Mouse (Mus musculus) heart, adult 2 months (tissue): ENCODE measurements around the gene Gm28053. TPM values are rescaled to one million over a fixed set of nuclear protein-coding genes. Genes with fewer than 3 reads are reported as not detected.

Experiments used
- DNase-seq, 2 experiments: peaks; one replicate each; pipeline ENCODE4 v3.0.0; 2021
- H3K27ac ChIP-seq: fragments of 200-600 bp; 2 replicates; pipeline ENCODE4 v1.8.1; 2022
- H3K27me3 ChIP-seq: fragments of 200-500 bp; 2 replicates; pipeline ENCODE4 v1.6.1; 2012; ENCODE audit warnings: mild to moderate bottlenecking, low read length, inconsistent platforms, mixed read lengths; ENCODE audit not compliant: control insufficient read depth, insufficient read depth
- H3K36me3 ChIP-seq: fragments of 200-500 bp; 2 replicates; pipeline ENCODE4 v1.6.1; 2012; ENCODE audit warnings: low read length, inconsistent platforms; ENCODE audit not compliant: control insufficient read depth, insufficient read depth
- H3K4me1 ChIP-seq: fragments of 200-500 bp; 2 replicates; pipeline ENCODE4 v1.6.1; 2011; ENCODE audit warnings: low read length; ENCODE audit not compliant: control insufficient read depth, insufficient read depth
- H3K4me3 ChIP-seq: fragments of 200-600 bp; 2 replicates; pipeline ENCODE4 v1.8.1; 2022
- H3K79me2 ChIP-seq: fragments of 200-500 bp; replicated peaks from 2 replicates; pipeline ENCODE4 v1.6.1; 2012; ENCODE audit warnings: mild to moderate bottlenecking, inconsistent platforms, low read length, moderate library complexity, mixed read lengths; ENCODE audit not compliant: control insufficient read depth, insufficient read depth
- H3K9ac ChIP-seq: fragments of 200-500 bp; 2 replicates; pipeline ENCODE4 v1.6.1; 2012; ENCODE audit warnings: low read depth, mild to moderate bottlenecking, control low read depth, inconsistent platforms, low read length, mixed read lengths
- CTCF ChIP-seq: fragments of 200-600 bp; IDR thresholded peaks from 2 replicates; pipeline ENCODE4 v1.8.1; 2022; ENCODE audit warnings: antibody characterized with exemption, mild to moderate bottlenecking, moderate library complexity
- EP300 ChIP-seq: fragments of 200-500 bp; IDR thresholded peaks from 2 replicates; pipeline ENCODE4 v1.6.1; 2011; ENCODE audit warnings: low read depth, low read length, control low read depth; ENCODE audit not compliant: insufficient read depth
- POLR2A ChIP-seq: fragments of 200-500 bp; IDR thresholded peaks from 2 replicates; pipeline ENCODE4 v1.6.1; 2011; ENCODE audit warnings: mild to moderate bottlenecking, low read depth, low read length, control low read depth; ENCODE audit not compliant: insufficient read depth
- WGBS: fragments of 180-500 bp; shearing (Covaris S2); methylation state at CpG from one replicate; pipeline ENCODE4 v1.1.7; 2018; 5-methylcytosine and 5-hydroxymethylcytosine counted together
- intact Hi-C: fragments of 180-260 bp; cut with DNase I; formaldehyde crosslinking; loops from one replicate; pipeline ENCODE4 v1.15.1; 2025
- polyA plus RNA-seq: library from polyadenylated mRNA; depleted of rRNA; stranded (reverse); fragments of >200 nt; gene quantifications from 2 replicates; pipeline ENCODE4 v1.2.3, GENCODE M21; 2012
- total RNA-seq, 2 experiments: library from RNA; stranded (reverse); gene quantifications; 2 replicates each; pipeline ENCODE4 v1.2.3; 2021

The Gm28053 gene
- total and polyA plus RNA-seq, 3 experiments = 3.4 to 5.6 TPM; not detected in 1

DNA sequence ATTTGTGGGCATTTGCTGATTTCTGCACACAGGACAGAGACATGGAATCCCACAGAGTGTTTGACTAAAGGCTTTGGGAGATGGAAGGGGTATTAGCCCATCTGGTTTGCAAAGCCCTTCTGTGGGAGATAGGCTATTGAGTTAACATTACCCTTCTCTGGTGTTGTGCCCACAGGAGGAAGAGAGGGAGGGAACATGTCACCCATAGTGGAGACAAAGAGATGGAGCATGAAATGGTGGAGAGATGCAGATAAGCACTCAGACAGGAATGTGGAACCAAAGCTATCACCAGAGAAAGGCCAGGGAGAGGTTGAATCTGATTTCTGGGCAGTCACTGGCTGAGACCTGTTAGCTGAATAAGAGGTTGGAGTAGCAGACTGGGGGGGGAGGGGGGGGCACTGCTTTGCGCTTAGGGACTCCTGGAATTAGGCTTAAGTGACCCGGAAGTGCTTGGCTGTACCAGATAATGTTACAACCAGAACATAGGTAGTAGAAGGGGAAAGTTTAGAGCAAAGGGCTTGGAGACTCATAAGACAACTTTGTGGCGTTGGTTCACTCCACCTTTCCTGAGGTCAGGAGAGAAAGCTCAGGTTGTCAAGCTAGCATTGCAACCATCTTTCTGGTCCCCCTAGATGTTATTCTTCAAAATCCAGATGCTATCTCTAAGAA, 22.2 kb downstream of the Gm28053 start:
- Histone ChIP-seq H3K4me3 (peak overlapping the region; percentile 73), H3K9ac (peak overlapping the region; percentile 26), H3K36me3 (peaks cover 4% of the 10 kb centered on the region; the same call in 1 of the 2 replicates), H3K27me3 (no peaks in the 10 kb centered on the region; the same call in 1 of the 2 replicates), H3K27ac (peak overlapping the region; percentile 94), H3K4me1 (peaks cover 3% of the 10 kb centered on the region), H3K79me2 (peaks cover 2% of the 10 kb centered on the region; the same call in 1 of the 2 replicates)
- DNase-seq = no peak
- 32% methylated on average over 3 of the region's 3 CpGs for WGBS
- intact Hi-C loops = no loop called here
- TF ChIP-seq EP300 (no peak), POLR2A (no peak), CTCF (no peak)

DNA sequence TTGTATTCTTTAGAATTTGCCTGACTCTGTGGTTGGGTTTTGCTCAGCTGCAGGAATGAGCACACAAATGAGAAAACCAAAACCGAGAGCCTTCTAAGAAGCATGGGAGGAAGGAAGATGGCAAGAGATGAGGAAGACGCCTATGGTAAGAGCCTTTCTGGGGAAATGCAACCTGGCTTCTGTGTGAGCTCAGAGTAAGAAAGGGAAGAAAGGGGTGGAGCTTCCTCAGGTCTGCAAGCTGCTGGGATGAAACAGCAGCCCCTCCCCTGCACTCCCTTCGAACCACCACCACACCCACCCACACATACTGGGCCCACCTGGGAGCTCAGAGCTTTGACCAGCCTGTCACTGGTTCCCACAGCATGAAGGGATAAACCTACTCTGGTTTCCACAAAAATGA, 22.9 kb downstream of the Gm28053 start:
- no peaks in the 10 kb centered on the region; the same call in 1 of the 2 replicates for H3K27me3 ChIP-seq
- peak overlapping the region; percentile 66 for H3K27ac ChIP-seq

DNA sequence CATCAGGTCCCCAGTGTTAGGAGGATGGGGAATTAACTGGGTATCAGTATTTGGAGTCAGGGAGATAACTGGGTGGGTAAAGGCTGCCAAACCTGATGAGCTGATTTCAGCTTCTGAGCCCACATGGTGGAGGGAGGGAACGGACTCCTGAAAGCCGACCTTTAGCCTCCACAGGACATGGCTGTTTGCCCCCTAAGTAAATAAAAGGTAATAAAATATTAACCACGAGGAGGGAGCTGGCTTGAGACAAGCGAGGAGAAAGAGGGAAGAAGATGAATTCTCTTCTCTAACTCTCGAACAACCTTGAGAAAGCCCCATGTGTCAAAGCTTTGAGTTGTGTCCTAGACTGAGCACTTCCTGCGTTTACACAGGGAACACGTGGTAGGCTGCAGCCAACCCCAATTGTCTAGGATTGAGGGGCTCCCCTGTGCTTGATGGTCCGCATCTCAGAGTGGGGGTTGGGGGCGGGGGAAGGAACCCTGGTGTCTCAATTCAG, 23.4 kb downstream of the Gm28053 start:
- TF ChIP-seq POLR2A (no peak), EP300 (no peak), CTCF (no peak)
- H3K9ac ChIP-seq = no peak overlapping the region
- peaks cover 2% of the 10 kb centered on the region; the same call in 1 of the 2 replicates for H3K79me2 ChIP-seq
- peaks cover 4% of the 10 kb centered on the region; the same call in 1 of the 2 replicates for H3K36me3 ChIP-seq
- peaks cover 3% of the 10 kb centered on the region for H3K4me1 ChIP-seq
- 30% methylated on average over 9 of the region's 9 CpGs for WGBS
- no peak for DNase-seq
- no peak overlapping the region; the same call in 1 of the 2 replicates for H3K4me3 ChIP-seq
- intact Hi-C loops = no loop called here
- H3K27me3 ChIP-seq = no peaks in the 10 kb centered on the region; the same call in 1 of the 2 replicates
- peak overlapping the region; percentile 66 for H3K27ac ChIP-seq

More for the DNA sequence above, 22.9 kb downstream of the Gm28053 start:
- TF ChIP-seq CTCF = no peak
- peak; percentile 36; the same call in 1 of the 2 replicates for TF ChIP-seq POLR2A
- H3K4me3 ChIP-seq = no peak overlapping the region
- intact Hi-C loops = no loop called here
- WGBS = 26% methylated on average over 3 of the region's 3 CpGs
- H3K79me2 ChIP-seq = peaks cover 2% of the 10 kb centered on the region; the same call in 1 of the 2 replicates
- peak in 1 of 2 experiments; percentile 29 for DNase-seq
- peaks cover 3% of the 10 kb centered on the region for H3K4me1 ChIP-seq
- peaks cover 4% of the 10 kb centered on the region; the same call in 1 of the 2 replicates for H3K36me3 ChIP-seq
- no peak overlapping the region for H3K9ac ChIP-seq

DNA sequence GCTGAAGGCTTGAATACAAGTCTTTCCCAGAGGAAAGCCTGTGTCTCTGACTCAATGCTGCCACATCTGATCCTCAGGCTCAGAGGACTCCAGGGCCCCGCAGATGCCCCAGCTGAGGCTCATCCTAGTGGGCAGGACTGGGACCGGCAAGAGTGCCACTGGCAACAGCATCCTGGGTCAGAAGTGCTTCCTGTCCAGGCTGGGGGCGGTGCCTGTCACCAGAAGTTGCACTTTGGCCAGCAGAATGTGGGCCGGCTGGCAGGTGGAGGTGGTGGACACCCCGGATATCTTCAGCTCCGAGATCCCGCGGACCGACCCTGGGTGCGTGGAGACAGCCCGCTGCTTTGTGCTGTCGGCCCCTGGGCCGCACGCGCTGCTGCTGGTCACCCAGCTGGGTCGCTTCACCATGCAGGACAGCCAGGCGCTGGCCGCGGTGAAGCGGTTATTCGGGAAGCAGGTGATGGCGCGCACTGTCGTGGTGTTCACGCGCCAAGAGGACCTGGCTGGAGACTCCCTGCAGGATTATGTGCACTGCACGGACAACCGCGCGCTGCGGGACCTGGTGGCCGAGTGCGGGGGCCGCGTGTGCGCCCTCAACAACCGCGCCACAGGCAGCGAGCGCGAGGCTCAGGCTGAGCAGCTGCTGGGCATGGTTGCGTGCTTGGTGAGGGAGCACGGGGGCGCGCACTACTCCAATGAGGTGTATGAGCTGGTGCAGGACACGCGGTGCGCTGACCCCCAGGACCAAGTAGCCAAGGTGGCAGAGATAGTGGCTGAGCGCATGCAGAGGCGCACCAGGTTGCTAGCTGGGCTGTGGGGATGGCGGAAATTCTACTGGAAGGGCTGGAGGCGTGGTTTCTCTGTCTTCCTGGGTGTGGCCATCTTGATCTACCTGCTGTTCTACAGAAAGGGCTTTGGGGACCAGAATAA, 24.3 kb downstream of the Gm28053 start:
- H3K4me3 ChIP-seq = peak overlapping the region; percentile 6; the same call in 1 of the 2 replicates
- H3K4me1 ChIP-seq = peaks cover 3% of the 10 kb centered on the region
- H3K27ac ChIP-seq = peak overlapping the region; percentile 66; the same call in 1 of the 2 replicates
- intact Hi-C loops = no loop called here
- TF ChIP-seq EP300 (no peak), POLR2A (no peak), CTCF (no peak)
- peaks cover 2% of the 10 kb centered on the region; the same call in 1 of the 2 replicates for H3K79me2 ChIP-seq
- no peak overlapping the region for H3K9ac ChIP-seq
- 22% methylated on average over 52 of the region's 52 CpGs for WGBS
- H3K27me3 ChIP-seq = no peaks in the 10 kb centered on the region; the same call in 1 of the 2 replicates
- DNase-seq = peak in 1 of 2 experiments; percentile 40
- peaks cover 4% of the 10 kb centered on the region; the same call in 1 of the 2 replicates for H3K36me3 ChIP-seq

DNA sequence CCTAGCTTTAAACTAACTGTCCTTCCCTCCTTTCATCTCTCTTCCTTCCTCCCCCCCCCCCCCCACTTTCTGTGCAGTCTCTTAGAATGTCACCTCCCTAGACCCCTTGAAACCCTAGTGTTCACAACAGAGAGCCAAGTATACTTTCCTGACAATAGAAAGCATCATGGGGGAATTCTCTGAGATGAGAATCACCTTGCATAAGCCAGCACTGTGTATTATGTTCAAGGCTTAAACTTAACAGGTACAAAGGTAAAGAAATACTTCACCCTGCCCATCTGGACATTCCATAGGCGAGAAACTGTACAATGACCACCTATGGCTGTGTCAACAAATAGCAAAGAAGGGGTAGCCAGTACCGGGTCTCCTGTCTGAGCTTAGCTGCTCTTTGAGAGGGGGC, 27.1 kb downstream of the Gm28053 start:
- H3K4me3 ChIP-seq = peak overlapping the region; percentile 53
- H3K27ac ChIP-seq = peak overlapping the region; percentile 86
- peaks cover 2% of the 10 kb centered on the region; the same call in 1 of the 2 replicates for H3K79me2 ChIP-seq
- peaks cover 4% of the 10 kb centered on the region for H3K4me1 ChIP-seq
- no peaks in the 10 kb centered on the region; the same call in 1 of the 2 replicates for H3K27me3 ChIP-seq
- H3K9ac ChIP-seq = peak overlapping the region; percentile 72
- WGBS = 36% methylated on average over 2 of the region's 2 CpGs
- intact Hi-C loops = no loop called here
- TF ChIP-seq POLR2A (no peak), EP300 (no peak), CTCF (no peak)
- DNase-seq = no peak
- peaks cover 4% of the 10 kb centered on the region; the same call in 1 of the 2 replicates for H3K36me3 ChIP-seq
